13 mouse cellular contexts compared by ENCODE assay signal in the genomic region with DNA sequence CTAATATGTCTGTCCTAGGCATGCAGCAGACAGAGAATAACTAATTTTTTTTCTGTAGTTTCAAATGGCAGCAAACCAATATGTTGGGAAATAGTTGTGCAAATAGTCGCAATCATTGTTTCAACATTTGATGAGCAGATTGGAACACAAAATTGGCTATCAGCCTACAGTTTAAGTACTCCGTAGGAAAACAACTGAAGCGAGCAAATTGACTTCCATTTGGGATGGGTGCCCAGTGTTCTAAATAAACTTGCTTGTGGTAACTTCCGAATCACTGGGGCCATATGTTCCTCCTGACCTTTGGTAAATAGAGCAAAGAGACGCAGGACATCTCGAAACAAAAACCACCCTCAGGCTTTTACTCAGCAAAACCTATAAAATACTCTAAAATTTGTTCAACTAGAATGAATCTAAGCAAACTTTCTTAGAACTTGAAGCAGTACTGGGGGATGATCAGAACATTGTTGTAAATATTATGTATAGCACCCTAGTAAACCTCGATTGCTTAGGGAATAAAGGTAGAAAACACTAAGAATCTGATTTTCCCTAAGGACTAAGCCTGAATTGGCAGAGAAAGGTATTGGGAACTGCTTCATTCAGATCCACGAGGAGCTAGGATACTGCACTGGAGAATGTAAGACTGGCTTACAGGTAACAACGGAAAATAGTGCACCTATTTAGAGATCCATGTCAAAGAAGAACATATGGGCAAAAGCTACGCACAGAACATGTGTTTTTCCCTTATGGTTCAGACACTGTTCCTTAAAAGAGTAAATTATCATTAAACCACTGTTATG.
DNase-seq lines count a peak whose midpoint lies in the region; ATAC-seq and TF ChIP-seq lines count a peak whose summit lies in the region.
"Had no signal": no experiment of that assay in that cellular context is flagged by ENCODE, and none has a peak within 500 bp of the region (broad histone marks: within the 10 kb centered on the region; RNA-seq: fewer than 3 reads in every experiment).

No protein-coding gene starts in this region.

- no peak for ATAC-seq in midbrain, postnatal 0 days (ENCODE audit: low FRiP score)
- ATAC-seq in midbrain, embryonic 14.5 days (ENCODE audit: low FRiP score, low TSS enrichment), result no peak
- ATAC-seq in hindbrain, embryonic 14.5 days (ENCODE audit: low FRiP score), result no peak
- ATAC-seq: forebrain, embryonic 16.5 days; inflammation-experienced regulatory T-cells, adult 6 months had no signal

- DNase-seq in midbrain, postnatal 0 days (ENCODE audit: low spot score), result peak; percentile 71
- DNase-seq in midbrain, embryonic 14.5 days, result no peak
- DNase-seq in cerebellum, adult 18-20 months, result peak; percentile 84 to 89
- DNase-seq in layer of hippocampus, adult 18-20 months (ENCODE audit: low spot score in 2 of 2), result peak; percentile 10 to 76
- DNase-seq in spleen, adult 12 weeks (ENCODE audit: low spot score), result no peak
- no peak for DNase-seq in thymus, postnatal 14 days
- no peak for DNase-seq in hindbrain, embryonic 14.5 days (ENCODE audit: low spot score)
- DNase-seq: kidney, postnatal 10 days; liver, embryonic 13.5 days; right cerebral cortex, adult 18-20 months had no signal

- WGBS in midbrain, postnatal 0 days, result 85% methylated on average over 10 of the region's 10 CpGs
- 91% methylated on average over 10 of the region's 10 CpGs for WGBS in midbrain, embryonic 14.5 days
- WGBS in hindbrain, embryonic 14.5 days, result 78% methylated on average over 10 of the region's 10 CpGs

- no peaks in the 10 kb centered on the region for H3K9me3 ChIP-seq in midbrain, postnatal 0 days (ENCODE audit: low read length)
- H3K9me3 ChIP-seq in midbrain, embryonic 14.5 days (ENCODE audit: control insufficient read depth, low read length), result no peaks in the 10 kb centered on the region
- no peaks in the 10 kb centered on the region for H3K9me3 ChIP-seq in hindbrain, embryonic 14.5 days (ENCODE audit: control insufficient read depth, low read length)
- H3K9me3 ChIP-seq: liver, embryonic 13.5 days; midbrain, embryonic 10.5 days had no signal

- H3K4me1 ChIP-seq in midbrain, postnatal 0 days (ENCODE audit: insufficient read depth, low read length), result no peaks in the 10 kb centered on the region
- no peaks in the 10 kb centered on the region for H3K4me1 ChIP-seq in midbrain, embryonic 14.5 days (ENCODE audit: control insufficient read depth, insufficient read depth, low read length)
- no peaks in the 10 kb centered on the region for H3K4me1 ChIP-seq in hindbrain, embryonic 14.5 days (replicated peaks; ENCODE audit: control insufficient read depth, insufficient read depth, low read length)
- H3K4me1 ChIP-seq: liver, embryonic 13.5 days; midbrain, embryonic 10.5 days had no signal

- no peak overlapping the region for H3K4me2 ChIP-seq in midbrain, postnatal 0 days (ENCODE audit: low read depth, low read length, poor library complexity, severe bottlenecking)
- H3K4me2 ChIP-seq in midbrain, embryonic 14.5 days (ENCODE audit: low read length), result no peak overlapping the region
- H3K4me2 ChIP-seq in hindbrain, embryonic 14.5 days (replicated peaks), result no peak overlapping the region
- H3K4me2 ChIP-seq: liver, embryonic 13.5 days had no signal

- H3K4me3 ChIP-seq in midbrain, postnatal 0 days (ENCODE audit: low read depth, low read length), result no peak overlapping the region
- no peak overlapping the region for H3K4me3 ChIP-seq in midbrain, embryonic 14.5 days (replicated peaks; ENCODE audit: low read depth, low read length)
- no peak overlapping the region for H3K4me3 ChIP-seq in hindbrain, embryonic 14.5 days (replicated peaks; ENCODE audit: low read length)
- H3K4me3 ChIP-seq: liver, embryonic 13.5 days; midbrain, embryonic 10.5 days had no signal

- TF ChIP-seq CTCF in midbrain, postnatal 0 days (IDR thresholded peaks at IDR 0.05), result no peak

- no peak overlapping the region for H3K9ac ChIP-seq in midbrain, postnatal 0 days (replicated peaks; ENCODE audit: low read length, poor library complexity, severe bottlenecking)
- no peak overlapping the region for H3K9ac ChIP-seq in midbrain, embryonic 14.5 days (replicated peaks; ENCODE audit: low read length)
- no peak overlapping the region for H3K9ac ChIP-seq in hindbrain, embryonic 14.5 days
- H3K9ac ChIP-seq: liver, embryonic 13.5 days had no signal

- no peaks in the 10 kb centered on the region for H3K27me3 ChIP-seq in midbrain, postnatal 0 days (ENCODE audit: insufficient read depth, low read length)
- H3K27me3 ChIP-seq in midbrain, embryonic 14.5 days (ENCODE audit: control insufficient read depth, insufficient read depth, low read length), result no peaks in the 10 kb centered on the region
- no peaks in the 10 kb centered on the region for H3K27me3 ChIP-seq in hindbrain, embryonic 14.5 days (ENCODE audit: control insufficient read depth, insufficient read depth, low read length)
- H3K27me3 ChIP-seq: liver, embryonic 13.5 days had no signal

- no peaks in the 10 kb centered on the region for H3K36me3 ChIP-seq in midbrain, postnatal 0 days (ENCODE audit: insufficient read depth, low read length)
- no peaks in the 10 kb centered on the region for H3K36me3 ChIP-seq in midbrain, embryonic 14.5 days (ENCODE audit: control insufficient read depth, insufficient read depth, low read length)
- no peaks in the 10 kb centered on the region for H3K36me3 ChIP-seq in hindbrain, embryonic 14.5 days (replicated peaks; ENCODE audit: control insufficient read depth, insufficient read depth)
- H3K36me3 ChIP-seq: liver, embryonic 13.5 days; midbrain, embryonic 10.5 days had no signal

- H3K27ac ChIP-seq in midbrain, postnatal 0 days (ENCODE audit: low read depth, low read length), result no peak overlapping the region
- no peak overlapping the region for H3K27ac ChIP-seq in midbrain, embryonic 14.5 days (replicated peaks; ENCODE audit: low read depth, low read length)
- H3K27ac ChIP-seq in hindbrain, embryonic 14.5 days, result no peak overlapping the region
- H3K27ac ChIP-seq: liver, embryonic 13.5 days; midbrain, embryonic 10.5 days had no signal

Comparison
In these comparisons a context has a peak if more than half of its experiments do, and no peak if none do; other contexts are left out.
1. DNase-seq: peak in midbrain, postnatal 0 days (single experiment), cerebellum, adult 18-20 months (2 of 2) and layer of hippocampus, adult 18-20 months (2 of 2); none in midbrain, embryonic 14.5 days (single experiment), spleen, adult 12 weeks (single experiment), thymus, postnatal 14 days (single experiment) and hindbrain, embryonic 14.5 days (single experiment).